Mouse (Mus musculus): ENCODE data around the gene Sept11. TPM values are rescaled to one million over a fixed set of nuclear protein-coding genes. Genes with fewer than 3 reads are reported as not detected.

The Sept11 gene
- polyA plus RNA-seq, 1 experiment from 2014 or later = 195 TPM

DNA sequence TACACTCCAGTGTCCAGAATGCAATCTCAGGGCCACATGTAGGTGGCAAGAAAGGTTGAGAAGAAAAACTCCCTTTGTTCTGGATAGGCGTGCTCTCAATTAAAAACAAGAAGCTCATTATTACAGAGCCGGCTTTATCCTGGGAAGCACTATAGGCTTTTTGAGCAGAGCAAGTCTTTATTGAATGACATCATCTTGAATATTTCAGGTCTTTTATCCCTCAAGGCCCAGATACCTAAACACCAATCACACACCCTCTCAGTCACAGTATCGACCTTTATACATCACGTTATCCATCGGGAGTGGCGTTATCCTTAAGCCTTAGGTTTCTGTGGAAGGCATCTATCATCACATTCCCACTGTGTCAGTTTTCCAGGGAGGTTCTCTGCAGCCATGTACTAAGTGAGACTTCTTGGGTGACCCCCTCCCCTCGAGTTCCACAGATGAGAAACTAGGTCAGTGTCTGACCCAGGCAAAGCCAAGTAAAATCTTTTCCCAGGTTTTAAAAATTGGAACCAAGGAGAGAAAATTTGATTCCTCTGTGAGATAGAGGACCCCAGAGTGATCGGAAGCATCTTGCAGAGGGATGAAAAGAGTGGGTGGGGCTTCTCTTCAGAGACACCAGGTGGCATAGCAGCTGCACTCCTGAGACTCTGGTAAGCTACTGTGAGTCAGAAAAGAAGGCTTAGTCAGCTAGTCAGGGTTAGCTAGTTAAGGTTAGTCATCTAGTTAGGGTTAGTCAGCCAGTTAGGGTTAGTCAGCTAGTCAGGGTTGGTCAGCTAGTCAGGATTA lies 39.4 kb upstream of the Sept11 start:
- no peaks in the 10 kb centered on the region for H3K36me3 ChIP-seq
- H3K4me2 ChIP-seq (replicated peaks) = no peak overlapping the region
- H3K27me3 ChIP-seq = no peaks in the 10 kb centered on the region
- no peaks in the 10 kb centered on the region for H3K9me3 ChIP-seq (replicated peaks)
- peak; percentile 19; the same call in 1 of the 2 replicates for ATAC-seq (ENCODE audit: insufficient number of reproducible peaks, low FRiP score, low TSS enrichment, low read depth)
- 37% methylated on average over 8 of the region's 8 CpGs for WGBS
- no peak overlapping the region for H3K27ac ChIP-seq (replicated peaks)
- no peak overlapping the region for H3K9ac ChIP-seq
- no peak overlapping the region for H3K4me3 ChIP-seq (replicated peaks)
- no peaks in the 10 kb centered on the region for H3K4me1 ChIP-seq

DNA sequence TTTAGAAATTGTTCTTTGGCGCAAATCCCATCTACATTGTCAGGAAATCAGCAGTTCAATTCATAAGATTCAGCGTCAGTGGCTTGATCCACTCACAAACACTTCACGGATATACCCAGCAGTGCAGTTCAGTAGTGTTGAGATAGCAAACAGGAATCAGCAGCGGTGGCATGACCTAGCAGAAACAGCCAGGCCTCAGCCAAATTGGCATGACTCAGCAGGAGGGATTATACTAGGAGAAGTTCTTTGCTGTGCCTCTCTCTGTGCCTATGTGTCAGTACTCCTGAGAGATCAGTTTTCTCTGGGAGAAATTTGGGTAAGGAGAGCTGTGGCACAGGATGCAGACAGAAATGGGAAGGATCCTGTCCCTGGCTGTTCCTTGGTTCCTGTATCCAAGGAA lies 32.4 kb upstream of the Sept11 start:
- Histone ChIP-seq H3K4me2 (replicated peaks) (no peak overlapping the region), H3K4me1 (no peaks in the 10 kb centered on the region), H3K36me3 (no peaks in the 10 kb centered on the region), H3K9ac (no peak overlapping the region), H3K9me3 (replicated peaks) (no peaks in the 10 kb centered on the region), H3K27me3 (no peaks in the 10 kb centered on the region), H3K27ac (replicated peaks) (no peak overlapping the region), H3K4me3 (replicated peaks) (no peak overlapping the region)
- no peak for ATAC-seq (ENCODE audit: insufficient number of reproducible peaks, low FRiP score, low TSS enrichment, low read depth)
- 69% methylated on average over 4 of the region's 4 CpGs for WGBS

DNA sequence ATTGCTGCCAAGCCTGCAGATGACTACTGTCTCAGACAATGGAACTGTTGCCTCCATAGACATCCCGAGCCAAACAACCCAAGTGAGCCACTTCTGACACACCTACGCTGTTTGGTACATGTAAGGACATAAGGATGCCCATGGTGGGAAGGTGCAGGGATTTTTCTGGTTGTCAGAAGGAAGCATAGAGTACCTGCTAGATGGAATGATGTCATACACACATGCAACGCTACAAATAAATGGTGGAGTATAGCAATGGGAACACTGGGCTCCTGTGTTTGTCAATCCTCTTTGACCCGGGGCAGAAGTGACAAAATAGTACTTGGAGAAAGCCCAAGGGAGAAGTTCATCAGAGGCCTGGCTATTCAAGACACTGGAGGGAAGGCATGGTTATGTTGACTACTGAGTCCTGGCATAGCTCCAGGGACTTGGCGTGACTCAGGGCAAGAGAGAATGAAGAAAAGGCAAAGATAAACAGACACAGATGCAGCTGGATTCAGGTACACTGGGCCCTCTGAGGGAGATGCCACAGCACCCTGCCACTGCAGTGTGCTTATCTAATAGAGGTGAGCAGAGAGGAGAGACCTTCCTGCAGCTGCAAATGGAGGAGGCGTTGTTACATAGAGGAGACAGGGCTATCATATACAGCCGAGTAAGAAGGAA lies 15.4 kb upstream of the Sept11 start:
- Histone ChIP-seq H3K9me3 (replicated peaks) (no peaks in the 10 kb centered on the region), H3K4me3 (replicated peaks) (no peak overlapping the region), H3K4me2 (replicated peaks) (no peak overlapping the region), H3K36me3 (no peaks in the 10 kb centered on the region), H3K27me3 (no peaks in the 10 kb centered on the region), H3K4me1 (no peaks in the 10 kb centered on the region), H3K27ac (replicated peaks) (no peak overlapping the region), H3K9ac (no peak overlapping the region)
- no peak for ATAC-seq (ENCODE audit: insufficient number of reproducible peaks, low FRiP score, low TSS enrichment, low read depth)
- WGBS = 72% methylated on average over 7 of the region's 7 CpGs

DNA sequence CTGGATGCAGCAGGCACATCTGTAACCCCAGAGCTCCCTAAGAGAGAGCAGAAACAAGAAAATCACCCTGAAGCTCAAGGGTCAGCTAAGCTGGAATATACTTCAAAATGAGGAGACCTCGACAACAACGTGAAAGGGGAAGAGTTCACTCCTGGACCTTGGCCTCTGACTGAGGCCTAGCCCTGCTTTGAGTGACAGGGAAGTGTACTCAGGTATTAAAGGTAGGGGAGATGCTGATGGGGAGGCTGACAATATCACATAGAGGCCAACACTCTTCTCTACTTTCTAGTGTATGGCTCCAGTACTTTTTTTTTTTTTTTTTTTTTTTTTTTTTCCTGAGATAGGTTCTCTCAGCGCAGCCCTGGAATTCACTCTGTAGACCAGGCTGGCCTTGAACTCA lies 13.6 kb upstream of the Sept11 start:
- 65% methylated on average over 3 of the region's 3 CpGs for WGBS

DNA sequence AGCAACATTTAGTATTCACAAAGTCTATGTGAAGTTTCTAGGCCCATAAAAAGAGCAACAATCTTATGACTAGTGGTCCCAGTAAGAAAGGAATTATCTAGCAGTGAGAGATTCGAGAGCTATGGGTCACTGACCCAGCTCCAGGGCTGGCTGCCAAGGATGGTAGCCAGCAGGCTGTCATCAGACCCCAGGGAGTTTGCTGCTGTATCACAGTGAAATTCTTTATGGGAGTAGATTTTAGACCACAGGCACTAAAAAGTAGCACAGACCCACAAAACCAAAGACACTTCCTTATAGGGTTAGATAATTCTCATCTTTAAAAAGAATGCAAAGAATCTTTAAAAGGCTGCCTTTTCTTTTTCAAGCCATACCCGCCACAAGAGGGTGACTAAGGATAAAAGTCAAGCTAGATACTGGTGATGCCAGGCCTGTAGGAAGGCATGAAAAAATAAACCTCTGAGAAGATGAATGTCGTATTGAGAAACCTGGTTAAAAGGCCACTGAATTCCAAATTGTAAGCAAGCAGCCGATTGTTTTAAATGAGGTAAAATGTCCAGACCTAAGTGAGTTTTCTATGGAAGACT lies 8.1 kb upstream of the Sept11 start:
- Histone ChIP-seq H3K4me1 (no peaks in the 10 kb centered on the region), H3K4me2 (replicated peaks) (no peak overlapping the region), H3K36me3 (no peaks in the 10 kb centered on the region), H3K27ac (replicated peaks) (no peak overlapping the region), H3K9ac (no peak overlapping the region), H3K4me3 (replicated peaks) (no peak overlapping the region), H3K27me3 (no peaks in the 10 kb centered on the region), H3K9me3 (replicated peaks) (no peaks in the 10 kb centered on the region)
- WGBS = 45% methylated on average over 4 of the region's 4 CpGs
- no peak for ATAC-seq (ENCODE audit: insufficient number of reproducible peaks, low FRiP score, low TSS enrichment, low read depth)

More for the DNA sequence above, 13.6 kb upstream of the Sept11 start:
- Histone ChIP-seq H3K36me3 (no peaks in the 10 kb centered on the region), H3K9me3 (replicated peaks) (no peaks in the 10 kb centered on the region), H3K9ac (no peak overlapping the region), H3K4me2 (replicated peaks) (no peak overlapping the region), H3K4me1 (no peaks in the 10 kb centered on the region), H3K27me3 (no peaks in the 10 kb centered on the region), H3K27ac (replicated peaks) (no peak overlapping the region), H3K4me3 (replicated peaks) (no peak overlapping the region)
- ATAC-seq (ENCODE audit: insufficient number of reproducible peaks, low FRiP score, low TSS enrichment, low read depth) = no peak

DNA sequence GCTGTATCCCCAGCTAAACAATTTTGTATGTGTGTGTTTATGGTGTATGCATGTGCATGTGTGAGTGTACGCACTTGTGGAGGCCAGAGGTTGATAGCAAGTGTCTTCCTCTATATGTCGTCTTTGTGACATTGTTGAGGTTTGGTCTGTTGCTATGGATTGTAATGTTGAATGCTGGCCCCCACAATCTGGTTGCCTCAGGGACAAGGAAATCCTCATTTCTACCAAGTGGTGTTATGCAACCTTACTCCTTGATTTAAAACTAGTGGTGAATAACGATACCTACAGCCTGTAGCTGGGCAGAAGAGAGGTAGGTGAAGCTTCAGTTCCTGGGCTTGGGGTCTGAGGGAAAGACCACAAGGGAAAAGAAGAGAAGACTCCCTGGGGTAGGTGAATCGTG lies 7.3 kb upstream of the Sept11 start:
- no peaks in the 10 kb centered on the region for H3K27me3 ChIP-seq
- no peaks in the 10 kb centered on the region for H3K4me1 ChIP-seq
- ATAC-seq (ENCODE audit: insufficient number of reproducible peaks, low FRiP score, low TSS enrichment, low read depth) = no peak
- 86% methylated on average over 4 of the region's 4 CpGs for WGBS
- no peaks in the 10 kb centered on the region for H3K36me3 ChIP-seq
- H3K27ac ChIP-seq (replicated peaks) = no peak overlapping the region
- H3K4me3 ChIP-seq (replicated peaks) = no peak overlapping the region
- no peaks in the 10 kb centered on the region for H3K9me3 ChIP-seq (replicated peaks)
- H3K9ac ChIP-seq = no peak overlapping the region
- no peak overlapping the region for H3K4me2 ChIP-seq (replicated peaks)

- Histone ChIP-seq H3K9me3 (replicated peaks) (no peaks in the 10 kb centered on the region), H3K4me2 (replicated peaks) (peak overlapping the region; percentile 84), H3K9ac (no peak overlapping the region), H3K27me3 (no peaks in the 10 kb centered on the region), H3K4me1 (peaks cover 30% of the 10 kb centered on the region), H3K36me3 (no peaks in the 10 kb centered on the region), H3K27ac (replicated peaks) (no peak overlapping the region), H3K4me3 (replicated peaks) (no peak overlapping the region)
- 74% methylated on average over 3 of the region's 3 CpGs for WGBS
- ATAC-seq (ENCODE audit: insufficient number of reproducible peaks, low FRiP score, low TSS enrichment, low read depth) = no peak
Observed at GRCm38 (mm10) chr5:93091266-93091665, 2.0 kb upstream of the Sept11 start.

DNA sequence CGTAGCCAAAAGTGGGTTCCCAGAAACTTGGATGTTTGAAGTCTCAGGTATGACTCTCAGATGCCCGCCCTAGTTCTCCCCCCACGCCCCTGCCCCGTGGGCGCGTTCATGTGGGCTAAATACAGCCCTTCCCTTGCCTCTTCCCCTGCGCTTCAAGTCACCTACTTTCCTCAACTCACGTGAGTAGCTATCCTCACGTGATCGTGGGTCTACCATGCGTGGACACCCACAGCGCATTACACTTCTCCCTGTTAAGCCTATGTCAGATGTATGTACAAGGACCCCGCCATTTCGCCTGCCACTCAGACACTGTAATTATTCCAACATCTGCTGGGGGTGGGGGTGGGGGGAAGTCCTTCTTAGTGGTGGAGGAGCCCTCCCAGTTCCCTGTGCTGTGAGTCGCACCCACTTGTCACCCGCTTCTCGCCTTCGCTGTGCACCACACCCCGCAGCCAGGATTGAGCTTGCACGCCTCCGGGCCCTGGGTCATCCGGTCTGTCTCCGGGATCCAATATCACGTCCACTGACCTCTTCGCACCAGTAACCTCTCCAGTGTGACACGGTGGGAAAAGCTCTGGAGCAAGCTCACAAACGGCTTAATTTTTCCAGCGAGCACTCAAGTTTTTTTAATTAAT lies 973 bp upstream of the Sept11 start:
- Histone ChIP-seq H3K9me3 (replicated peaks) (no peaks in the 10 kb centered on the region), H3K27me3 (no peaks in the 10 kb centered on the region), H3K9ac (peak overlapping the region; percentile 77), H3K27ac (replicated peaks) (peak overlapping the region; percentile 95), H3K4me2 (replicated peaks) (peak overlapping the region; percentile 84), H3K4me3 (replicated peaks) (peak overlapping the region; percentile 69), H3K36me3 (no peaks in the 10 kb centered on the region), H3K4me1 (peaks cover 40% of the 10 kb centered on the region)
- ATAC-seq (ENCODE audit: insufficient number of reproducible peaks, low FRiP score, low TSS enrichment, low read depth) = no peak
- WGBS = 5% methylated on average over 28 of the region's 28 CpGs

DNA sequence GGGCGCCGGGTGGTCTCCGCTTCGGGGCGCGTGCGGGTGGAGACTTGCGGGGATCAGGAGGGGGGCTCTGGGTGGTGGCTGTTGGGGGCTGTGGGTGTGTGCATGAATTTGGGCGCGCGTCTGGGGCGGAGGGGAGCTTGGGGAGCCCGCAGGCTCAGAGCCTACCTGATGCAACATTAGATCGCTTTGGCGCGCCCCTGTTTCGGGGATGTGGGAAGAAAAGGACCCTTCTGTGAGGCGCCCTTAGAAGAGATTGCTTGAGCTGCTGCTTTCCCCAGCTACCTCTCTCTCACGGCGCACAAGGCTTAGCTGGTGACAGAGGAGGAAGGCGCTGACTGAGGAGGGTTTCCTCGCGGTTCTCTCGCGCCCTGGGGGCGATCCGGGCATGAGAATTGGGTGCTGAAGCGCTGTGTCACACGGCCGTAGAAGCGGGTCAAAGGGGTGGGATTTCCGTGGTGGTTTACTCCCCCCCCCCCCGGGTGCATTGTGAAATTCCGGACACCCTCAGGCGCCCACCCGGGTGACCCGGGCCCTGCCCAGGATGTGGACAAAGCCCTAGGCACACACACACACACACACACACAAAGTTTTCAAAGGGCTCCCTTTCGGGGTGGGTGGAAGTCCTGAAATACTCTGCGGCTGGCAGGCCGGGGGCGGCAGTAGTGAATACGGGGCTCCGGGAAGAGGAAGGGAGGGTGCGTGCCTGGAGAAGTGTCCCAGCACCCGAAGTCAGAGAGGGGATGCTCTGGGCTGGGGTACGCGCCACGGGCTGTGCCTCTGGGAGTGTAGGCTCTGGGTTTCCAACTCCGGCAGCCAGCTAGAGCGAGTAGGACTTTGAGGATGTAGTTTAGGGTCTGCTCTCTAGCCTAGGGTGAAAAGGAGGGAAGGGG lies 646 bp downstream of the Sept11 start:
- Histone ChIP-seq H3K4me1 (peaks cover 55% of the 10 kb centered on the region), H3K4me2 (replicated peaks) (peak overlapping the region; percentile 84), H3K27me3 (no peaks in the 10 kb centered on the region), H3K9me3 (replicated peaks) (no peaks in the 10 kb centered on the region), H3K36me3 (no peaks in the 10 kb centered on the region), H3K9ac (peak overlapping the region; percentile 77), H3K27ac (replicated peaks) (peak overlapping the region; percentile 95), H3K4me3 (replicated peaks) (peak overlapping the region; percentile 69)
- under 1% methylated on average over 47 of the region's 50 CpGs for WGBS
- peak; percentile 45 for ATAC-seq (ENCODE audit: insufficient number of reproducible peaks, low FRiP score, low TSS enrichment, low read depth)

DNA sequence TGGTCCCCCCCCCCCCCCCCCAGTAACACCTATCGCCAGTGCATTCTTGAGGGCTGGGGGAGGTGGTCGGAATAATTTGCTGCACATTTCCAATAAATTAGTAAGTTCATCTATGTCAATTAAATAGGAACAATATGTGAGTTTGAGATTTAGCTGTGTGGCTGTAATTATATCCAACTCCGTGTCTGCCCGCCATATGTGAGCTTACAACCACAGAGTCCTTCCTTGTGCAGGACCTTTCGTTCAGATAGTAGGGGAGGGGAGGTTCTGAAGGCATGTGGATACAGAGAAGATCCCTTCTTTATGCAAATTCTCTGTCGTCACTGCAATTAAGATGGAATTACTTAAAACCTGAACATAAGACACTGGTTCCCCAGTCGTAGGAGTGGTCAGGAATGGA lies 2.1 kb downstream of the Sept11 start:
- WGBS = 25% methylated on average over 7 of the region's 7 CpGs
- Histone ChIP-seq H3K9me3 (replicated peaks) (no peaks in the 10 kb centered on the region), H3K9ac (no peak overlapping the region), H3K4me3 (replicated peaks) (peak overlapping the region; percentile 69), H3K36me3 (no peaks in the 10 kb centered on the region), H3K27me3 (no peaks in the 10 kb centered on the region), H3K4me2 (replicated peaks) (peak overlapping the region; percentile 84), H3K4me1 (peaks cover 66% of the 10 kb centered on the region), H3K27ac (replicated peaks) (0 out of 2 replicates have a peak overlapping the region, but pooled peaks have one; percentile 95)
- no peak for ATAC-seq (ENCODE audit: insufficient number of reproducible peaks, low FRiP score, low TSS enrichment, low read depth)

Data from embryonic facial prominence, embryonic 15.5 days (tissue).